Mouse (Mus musculus): Measurements from ENCODE around the gene Pmepa1. TPM values are rescaled to one million over a fixed set of nuclear protein-coding genes. Genes with fewer than 3 reads are reported as not detected.

The Pmepa1 gene
- polyA plus RNA-seq, 1 experiment: 5.3 TPM

- Histone ChIP-seq H3K27me3 (replicated peaks) (peaks cover 78% of the 10 kb centered on the region), H3K4me3 (replicated peaks) (no peak overlapping the region), H3K4me1 (peaks cover 19% of the 10 kb centered on the region), H3K36me3 (replicated peaks; ENCODE audit: low read length) (no peaks in the 10 kb centered on the region), H3K9me3 (no peaks in the 10 kb centered on the region)
- TF ChIP-seq FLI1 (IDR thresholded peaks at IDR 0.05; ENCODE audit: low read length) (no peak), GATA1 (IDR thresholded peaks at IDR 0.05; ENCODE audit: borderline replicate concordance, low read length) (no peak)
These were observed 26.9 kb downstream of the Pmepa1 start for GRCm38 (mm10) chr2:173249386-173249785.

- Histone ChIP-seq H3K4me3 (replicated peaks) (peak overlapping the region; percentile 50), H3K36me3 (replicated peaks; ENCODE audit: low read length) (no peaks in the 10 kb centered on the region), H3K4me1 (peaks cover 19% of the 10 kb centered on the region), H3K27me3 (replicated peaks) (peaks cover 75% of the 10 kb centered on the region), H3K9me3 (no peaks in the 10 kb centered on the region)
- no peak for TF ChIP-seq FLI1 (IDR thresholded peaks at IDR 0.05; ENCODE audit: low read length)
- TF ChIP-seq GATA1 (IDR thresholded peaks at IDR 0.05; ENCODE audit: borderline replicate concordance, low read length): no peak
These were observed 27.5 kb downstream of the Pmepa1 start for GRCm38 (mm10) chr2:173248822-173249221.

GRCm38 (mm10) chr2:173247911-173248310 is 28.4 kb downstream of the Pmepa1 start:
- H3K36me3 ChIP-seq (replicated peaks; ENCODE audit: low read length): no peaks in the 10 kb centered on the region
- no peak overlapping the region for H3K4me3 ChIP-seq (replicated peaks)
- H3K4me1 ChIP-seq: peaks cover 19% of the 10 kb centered on the region
- H3K9me3 ChIP-seq: no peaks in the 10 kb centered on the region
- peaks cover 75% of the 10 kb centered on the region for H3K27me3 ChIP-seq (replicated peaks)
- TF ChIP-seq GATA1 (IDR thresholded peaks at IDR 0.05; ENCODE audit: borderline replicate concordance, low read length) (no peak), FLI1 (IDR thresholded peaks at IDR 0.05; ENCODE audit: low read length) (no peak)

GRCm38 (mm10) chr2:173247197-173247596 is 29.1 kb downstream of the Pmepa1 start:
- TF ChIP-seq FLI1 (IDR thresholded peaks at IDR 0.05; ENCODE audit: low read length) (no peak), GATA1 (IDR thresholded peaks at IDR 0.05; ENCODE audit: borderline replicate concordance, low read length) (no peak)
- no peaks in the 10 kb centered on the region for H3K36me3 ChIP-seq (replicated peaks; ENCODE audit: low read length)
- no peak overlapping the region for H3K4me3 ChIP-seq (replicated peaks)
- peaks cover 19% of the 10 kb centered on the region for H3K4me1 ChIP-seq
- peaks cover 71% of the 10 kb centered on the region for H3K27me3 ChIP-seq (replicated peaks)
- H3K9me3 ChIP-seq: no peaks in the 10 kb centered on the region

- TF ChIP-seq FLI1 (IDR thresholded peaks at IDR 0.05; ENCODE audit: low read length) (no peak), GATA1 (IDR thresholded peaks at IDR 0.05; ENCODE audit: borderline replicate concordance, low read length) (no peak)
- peaks cover 69% of the 10 kb centered on the region for H3K27me3 ChIP-seq (replicated peaks)
- H3K36me3 ChIP-seq (replicated peaks; ENCODE audit: low read length): no peaks in the 10 kb centered on the region
- H3K4me3 ChIP-seq (replicated peaks): no peak overlapping the region
- H3K4me1 ChIP-seq: peaks cover 19% of the 10 kb centered on the region
- H3K9me3 ChIP-seq: no peaks in the 10 kb centered on the region
These were observed 29.6 kb downstream of the Pmepa1 start for GRCm38 (mm10) chr2:173246688-173247087.

GRCm38 (mm10) chr2:173245258-173245657 is 31.1 kb downstream of the Pmepa1 start:
- TF ChIP-seq FLI1 (IDR thresholded peaks at IDR 0.05; ENCODE audit: low read length) (no peak), GATA1 (IDR thresholded peaks at IDR 0.05; ENCODE audit: borderline replicate concordance, low read length) (no peak)
- Histone ChIP-seq H3K27me3 (replicated peaks) (peaks cover 61% of the 10 kb centered on the region), H3K4me1 (peaks cover 7% of the 10 kb centered on the region), H3K4me3 (replicated peaks) (no peak overlapping the region), H3K9me3 (no peaks in the 10 kb centered on the region), H3K36me3 (replicated peaks; ENCODE audit: low read length) (no peaks in the 10 kb centered on the region)

GRCm38 (mm10) chr2:173244108-173244507 is 32.2 kb downstream of the Pmepa1 start:
- Histone ChIP-seq H3K27me3 (replicated peaks) (peaks cover 54% of the 10 kb centered on the region), H3K4me1 (no peaks in the 10 kb centered on the region; the same call in 1 of the 2 replicates), H3K36me3 (replicated peaks; ENCODE audit: low read length) (no peaks in the 10 kb centered on the region), H3K4me3 (replicated peaks) (no peak overlapping the region), H3K9me3 (no peaks in the 10 kb centered on the region)
- TF ChIP-seq GATA1 (IDR thresholded peaks at IDR 0.05; ENCODE audit: borderline replicate concordance, low read length) (no peak), FLI1 (IDR thresholded peaks at IDR 0.05; ENCODE audit: low read length) (no peak)

- Histone ChIP-seq H3K36me3 (replicated peaks; ENCODE audit: low read length) (no peaks in the 10 kb centered on the region), H3K4me1 (no peaks in the 10 kb centered on the region), H3K27me3 (replicated peaks) (peaks cover 49% of the 10 kb centered on the region), H3K9me3 (no peaks in the 10 kb centered on the region), H3K4me3 (replicated peaks) (no peak overlapping the region)
- TF ChIP-seq GATA1 (IDR thresholded peaks at IDR 0.05; ENCODE audit: borderline replicate concordance, low read length) (no peak), FLI1 (IDR thresholded peaks at IDR 0.05; ENCODE audit: low read length) (no peak)
These were observed 32.7 kb downstream of the Pmepa1 start for GRCm38 (mm10) chr2:173243616-173244015.

- Histone ChIP-seq H3K4me1 (no peaks in the 10 kb centered on the region; the same call in 1 of the 2 replicates), H3K9me3 (no peaks in the 10 kb centered on the region), H3K4me3 (replicated peaks) (no peak overlapping the region), H3K36me3 (replicated peaks; ENCODE audit: low read length) (no peaks in the 10 kb centered on the region), H3K27me3 (replicated peaks) (peaks cover 50% of the 10 kb centered on the region)
- TF ChIP-seq FLI1 (IDR thresholded peaks at IDR 0.05; ENCODE audit: low read length): no peak
- no peak for TF ChIP-seq GATA1 (IDR thresholded peaks at IDR 0.05; ENCODE audit: borderline replicate concordance, low read length)
These were observed 33.5 kb downstream of the Pmepa1 start for GRCm38 (mm10) chr2:173242874-173243273.

- no peak overlapping the region for H3K4me3 ChIP-seq (replicated peaks)
- no peaks in the 10 kb centered on the region for H3K36me3 ChIP-seq (replicated peaks; ENCODE audit: low read length)
- H3K4me1 ChIP-seq: peaks cover 14% of the 10 kb centered on the region; the same call in 1 of the 2 replicates
- peaks cover 49% of the 10 kb centered on the region for H3K27me3 ChIP-seq (replicated peaks)
- no peaks in the 10 kb centered on the region for H3K9me3 ChIP-seq
- TF ChIP-seq FLI1 (IDR thresholded peaks at IDR 0.05; ENCODE audit: low read length) (no peak), GATA1 (IDR thresholded peaks at IDR 0.05; ENCODE audit: borderline replicate concordance, low read length) (no peak)
These were observed 35.6 kb downstream of the Pmepa1 start for GRCm38 (mm10) chr2:173240738-173241137.

GRCm38 (mm10) chr2:173238522-173238921 is 37.8 kb downstream of the Pmepa1 start:
- Histone ChIP-seq H3K36me3 (replicated peaks; ENCODE audit: low read length) (no peaks in the 10 kb centered on the region), H3K4me1 (peaks cover 21% of the 10 kb centered on the region; the same call in 1 of the 2 replicates), H3K27me3 (replicated peaks) (peaks cover 53% of the 10 kb centered on the region), H3K9me3 (no peaks in the 10 kb centered on the region), H3K4me3 (replicated peaks) (no peak overlapping the region)
- TF ChIP-seq FLI1 (IDR thresholded peaks at IDR 0.05; ENCODE audit: low read length): no peak
- TF ChIP-seq GATA1 (IDR thresholded peaks at IDR 0.05; ENCODE audit: borderline replicate concordance, low read length): no peak
